Mouse (Mus musculus): Measurements from ENCODE around the gene Cldn10.

The Cldn10 gene

GRCm38 (mm10) chr14:118913651-118914050 lies 125.9 kb downstream of the Cldn10 start:
- no peak for DNase-seq

- peak; percentile 40 to 50 for DNase-seq
Observed at GRCm38 (mm10) chr14:118919025-118919424, 131.3 kb downstream of the Cldn10 start.

GRCm38 (mm10) chr14:118920654-118921053 lies 132.9 kb downstream of the Cldn10 start:
- DNase-seq = no peak

GRCm38 (mm10) chr14:118922251-118922650 lies 134.5 kb downstream of the Cldn10 start:
- DNase-seq = no peak

GRCm38 (mm10) chr14:118922667-118923184 lies 135.0 kb downstream of the Cldn10 start:
- peak in 1 of 2 experiments; percentile 47 for DNase-seq
